Mouse (Mus musculus): ENCODE measurements around the gene Zbtb32.

Zbtb32 gene

DNA sequence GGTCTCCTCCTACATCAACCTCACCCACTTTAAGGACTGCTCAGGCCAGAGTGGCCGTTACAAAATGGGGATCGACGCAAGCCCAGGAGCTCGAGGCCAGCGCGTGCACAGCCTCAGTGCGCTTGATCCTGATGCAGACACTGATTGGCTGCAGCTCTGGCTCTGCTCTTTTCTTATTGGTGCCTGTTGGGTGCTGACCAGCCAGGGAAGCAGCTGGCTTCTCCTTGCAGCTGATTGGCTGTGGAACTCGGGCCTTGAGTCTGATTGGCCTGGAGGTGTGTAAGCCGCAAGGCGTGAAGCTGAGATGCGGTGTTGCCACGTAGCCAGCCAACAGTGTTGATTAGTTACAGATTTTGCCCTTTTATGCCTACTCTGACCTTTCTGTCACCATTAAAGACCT lies at the start of gene Zbtb32:
Zbtb32 (minus strand) TSS at position 124 of the 400 bp plus-strand sequence.
- in situ Hi-C loops (cut with MboI, MseI) = loop anchor here (5.0 kb wide), 1 partner anchor 1791 kb away; the partner anchor contains the start of gene Hnrnpl

DNA sequence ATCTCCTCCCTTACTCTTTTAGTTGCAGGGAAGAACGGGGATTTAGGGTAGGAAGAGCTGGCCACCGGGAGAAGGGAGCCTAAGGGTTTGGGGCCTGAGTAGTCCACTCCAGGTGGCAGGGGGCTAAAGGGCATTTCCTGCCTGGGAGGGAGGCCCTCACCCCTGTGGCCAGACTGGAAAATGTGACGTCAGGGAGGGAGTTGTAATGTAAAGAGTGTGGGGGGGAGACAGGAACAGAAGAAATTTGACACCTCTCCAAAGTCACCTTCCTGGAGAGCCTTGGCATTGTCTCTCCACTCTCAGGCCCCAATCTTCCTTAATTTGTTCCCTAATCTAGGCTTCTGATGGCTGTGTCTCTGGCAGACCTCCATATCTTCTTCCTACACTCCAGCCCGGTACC lies 40.4 kb upstream of the Zbtb32 start:
- in situ Hi-C loops (cut with MboI, MseI) = no loop called here

DNA sequence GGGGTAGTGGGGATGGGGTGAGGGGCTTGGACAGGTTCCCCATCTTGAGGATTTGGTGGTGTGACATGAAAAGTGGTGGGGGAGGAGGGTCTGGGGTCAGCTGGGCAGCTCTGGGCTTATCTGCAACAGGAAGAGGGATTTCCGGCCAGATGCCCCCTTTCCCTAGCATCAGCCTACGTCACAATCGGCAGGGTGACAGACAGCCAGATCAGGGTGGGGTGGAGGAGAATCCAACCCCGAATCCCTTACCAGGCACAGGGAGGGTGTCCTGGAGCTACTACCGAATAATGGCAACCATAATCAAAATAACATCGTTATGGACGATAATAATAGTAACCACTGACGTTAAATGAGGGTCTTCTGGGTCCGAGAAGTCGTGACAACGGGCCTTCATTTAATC lies 37.7 kb upstream of the Zbtb32 start:
- in situ Hi-C loops (cut with MboI, MseI) = no loop called here

DNA sequence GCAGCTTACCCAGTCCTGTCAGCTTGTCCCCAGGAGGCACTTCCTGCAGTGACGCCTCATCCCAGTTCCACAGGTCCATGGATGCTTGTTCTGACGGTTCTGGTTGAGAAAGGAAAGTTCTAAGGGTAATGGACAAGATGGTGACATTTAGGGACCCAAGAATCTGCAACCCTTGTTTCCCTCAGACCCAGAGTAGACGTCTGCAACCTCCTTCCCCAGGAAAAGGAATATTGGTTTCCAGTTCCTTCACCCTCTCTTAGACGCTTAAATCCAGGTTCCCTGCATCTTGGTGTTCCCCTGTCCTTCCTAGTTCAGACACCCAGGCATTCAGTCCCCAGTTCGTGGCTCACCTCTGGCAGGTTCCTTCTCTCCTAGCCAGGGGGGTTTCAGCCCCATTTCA lies 37.0 kb upstream of the Zbtb32 start, which contains the start of gene Etv2:
Etv2 (minus strand) TSS at position 101 of the 400 bp plus-strand sequence.
- in situ Hi-C loops (cut with MboI, MseI) = no loop called here

DNA sequence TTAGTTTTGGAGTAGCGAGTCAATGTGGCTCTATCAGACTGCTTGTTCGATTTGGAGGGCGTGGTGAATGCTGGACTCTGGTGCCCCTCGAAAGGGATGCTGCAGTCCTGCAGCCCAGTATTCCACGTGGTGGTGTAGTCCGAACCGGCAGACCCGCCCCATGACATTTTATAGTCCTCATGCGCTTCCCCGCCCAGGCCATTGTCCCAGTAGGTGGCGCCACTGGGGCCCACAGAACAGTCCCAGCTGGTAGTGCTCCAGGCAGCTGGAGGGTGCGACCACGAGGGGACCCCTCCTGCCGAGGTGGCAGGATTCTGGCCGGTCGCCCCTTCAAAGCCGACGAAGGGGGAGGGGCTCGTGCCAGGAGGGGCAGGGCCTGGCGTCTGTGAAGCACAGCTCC lies 35.9 kb upstream of the Zbtb32 start:
- in situ Hi-C loops (cut with MboI, MseI) = no loop called here

DNA sequence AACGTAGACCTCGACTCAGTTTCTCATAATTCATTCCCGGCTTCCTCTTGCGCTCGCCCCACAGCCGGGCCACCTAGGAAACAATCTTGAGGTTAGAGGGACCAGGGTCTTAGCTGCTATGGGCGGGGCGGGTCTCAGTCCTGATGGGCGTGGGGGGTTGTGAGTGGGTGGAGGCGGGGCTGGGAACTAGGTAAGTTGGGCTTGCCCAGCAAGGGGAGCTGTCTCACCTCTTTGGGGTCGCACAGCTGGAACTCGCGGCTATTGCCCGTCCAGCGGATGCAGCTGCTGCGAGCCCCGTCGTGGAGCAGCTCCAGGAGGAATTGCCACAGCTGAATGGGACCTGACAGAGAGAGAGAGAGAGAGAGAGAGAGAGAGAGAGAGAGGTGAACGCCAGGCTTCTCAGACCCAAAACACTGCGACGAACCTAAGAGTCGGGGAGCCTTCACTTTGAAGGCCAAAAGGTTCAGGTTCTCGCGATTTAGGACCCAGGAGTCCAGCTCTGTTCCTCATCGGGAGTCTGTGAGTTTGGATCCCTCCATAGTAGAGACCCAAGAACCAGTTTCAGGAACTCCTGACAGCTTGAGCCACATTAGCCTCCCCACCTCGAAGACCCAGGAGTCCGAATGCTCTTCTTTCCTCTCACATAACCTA lies 35.2 kb upstream of the Zbtb32 start:
- in situ Hi-C loops (cut with MboI, MseI) = no loop called here

DNA sequence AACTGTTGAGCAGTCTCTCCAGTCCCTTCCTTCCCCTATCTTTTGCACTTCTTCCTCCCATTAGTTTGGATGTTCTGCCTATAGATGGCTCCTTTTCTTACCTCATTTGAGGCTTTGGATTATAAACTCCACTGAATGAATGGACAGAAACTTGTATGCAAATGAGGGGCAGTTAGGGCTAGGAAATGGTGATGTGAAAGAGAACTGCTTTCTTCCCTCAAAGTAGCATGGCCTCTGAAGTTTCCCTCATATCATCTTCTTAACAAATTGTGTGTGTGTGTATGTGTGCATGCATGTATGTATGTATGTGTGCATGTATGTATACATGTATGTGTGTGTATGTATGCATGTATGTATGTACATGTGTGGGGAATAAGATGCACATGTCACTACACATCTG lies 30.3 kb upstream of the Zbtb32 start:
- in situ Hi-C loops (cut with MboI, MseI) = no loop called here

DNA sequence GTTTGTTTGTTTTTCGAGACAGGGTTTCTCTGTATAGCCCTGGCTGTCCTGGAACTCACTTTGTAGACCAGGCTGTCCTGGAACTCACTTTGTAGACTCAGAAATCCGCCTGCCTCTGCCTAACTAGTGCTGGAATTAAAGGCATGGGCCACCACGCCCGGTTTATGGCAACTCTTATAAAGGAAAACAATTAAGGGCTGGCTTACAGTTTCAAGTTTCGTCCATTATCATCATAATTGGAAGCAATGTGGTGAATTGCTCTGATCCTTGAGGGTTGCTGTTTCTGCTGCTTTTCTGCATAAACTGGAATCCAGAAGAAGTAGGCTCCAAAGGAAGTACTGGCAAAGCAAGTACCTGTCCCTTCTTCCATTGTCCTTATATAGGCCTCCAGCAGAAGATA lies 27.9 kb upstream of the Zbtb32 start:
- in situ Hi-C loops (cut with MboI, MseI) = no loop called here

DNA sequence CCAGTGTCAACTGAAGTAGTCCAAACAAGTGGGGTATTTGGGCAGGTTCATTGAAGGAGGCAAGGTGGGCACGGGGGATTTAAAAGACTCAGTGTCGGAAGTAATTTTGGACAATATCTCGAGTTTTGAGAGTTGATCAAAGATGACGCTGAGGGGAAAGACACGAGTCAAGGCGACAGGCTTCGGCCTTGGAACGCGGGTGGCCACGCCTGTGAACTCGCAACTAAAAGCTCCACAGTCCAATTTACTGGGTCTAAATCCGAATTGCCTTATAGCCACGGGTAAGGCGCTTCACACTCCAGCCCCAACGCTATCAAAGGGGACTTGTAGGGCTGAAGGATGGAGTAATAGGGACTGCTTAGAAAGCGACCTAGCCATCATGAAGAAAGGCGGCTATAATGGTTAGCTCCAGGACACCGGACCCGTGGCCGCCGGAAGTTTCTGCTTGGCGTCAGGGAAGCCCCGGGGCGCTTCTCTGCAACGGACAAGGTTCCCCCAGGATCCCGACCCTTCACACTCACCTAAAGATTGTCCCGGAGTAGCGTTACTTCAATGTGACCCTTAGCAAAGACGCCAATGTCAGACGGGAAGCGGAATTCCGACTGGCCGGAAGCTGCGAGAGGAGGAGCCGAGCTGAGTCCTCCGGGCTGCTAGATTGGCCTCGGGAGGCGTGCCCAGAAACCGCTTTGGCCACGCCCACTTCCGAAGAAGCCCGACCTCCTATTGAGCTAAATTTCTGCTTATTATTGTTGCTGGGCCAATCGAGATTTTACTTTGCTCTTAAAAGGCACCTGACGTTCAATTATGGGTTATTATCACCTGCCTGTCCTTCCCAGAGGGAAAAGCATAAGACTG lies 27.0 kb upstream of the Zbtb32 start, which contains the start of gene Cox6b1:
Cox6b1 (minus strand) TSS at position 622 of the 855 bp plus-strand sequence.
- in situ Hi-C loops (cut with MboI, MseI) = no loop called here

DNA sequence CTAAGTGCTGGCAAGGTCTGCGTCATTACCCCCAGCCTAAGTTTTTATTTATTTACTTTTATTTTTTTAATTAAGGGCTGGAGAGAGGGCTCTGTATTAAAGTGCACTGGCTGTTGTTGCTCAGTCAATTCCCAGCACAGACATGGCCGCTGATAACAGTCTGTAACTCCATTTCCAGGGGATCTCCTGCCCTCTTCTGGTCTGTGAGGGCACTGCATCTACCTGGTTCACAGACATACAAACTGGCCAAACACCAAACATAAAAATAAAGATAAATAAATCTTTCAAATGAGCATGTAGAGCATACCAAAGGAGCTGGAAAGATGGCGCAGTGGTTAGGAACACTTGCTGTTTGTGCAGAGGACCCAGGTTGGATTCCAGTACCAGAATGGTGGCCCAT lies 20.5 kb upstream of the Zbtb32 start:
- in situ Hi-C loops (cut with MboI, MseI) = loop anchor here (5.0 kb wide), 1 partner anchor 127 kb away; the partner anchor contains the start of gene Prodh2

DNA sequence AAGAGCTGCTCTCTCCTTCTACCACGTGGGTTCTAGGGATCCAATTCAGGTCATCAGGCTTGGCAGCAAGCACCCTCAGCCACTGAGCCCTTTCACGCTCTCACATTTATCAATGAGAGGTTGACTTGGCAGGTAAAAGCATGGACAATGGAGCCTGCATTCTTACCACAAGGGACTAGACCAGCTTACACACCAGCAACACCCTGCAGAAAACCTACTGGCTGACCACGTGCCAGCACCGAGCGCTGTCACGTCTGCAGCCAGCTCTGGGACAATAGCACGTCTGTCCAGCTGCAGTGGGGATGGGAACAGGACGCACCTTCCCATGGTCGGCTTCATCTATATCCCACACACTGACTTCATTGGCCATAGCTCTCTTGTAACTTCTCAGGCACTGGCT lies 19.9 kb upstream of the Zbtb32 start:
- in situ Hi-C loops (cut with MboI, MseI) = loop anchor here (5.0 kb wide), 1 partner anchor 126 kb away; the partner anchor contains the start of gene Prodh2

DNA sequence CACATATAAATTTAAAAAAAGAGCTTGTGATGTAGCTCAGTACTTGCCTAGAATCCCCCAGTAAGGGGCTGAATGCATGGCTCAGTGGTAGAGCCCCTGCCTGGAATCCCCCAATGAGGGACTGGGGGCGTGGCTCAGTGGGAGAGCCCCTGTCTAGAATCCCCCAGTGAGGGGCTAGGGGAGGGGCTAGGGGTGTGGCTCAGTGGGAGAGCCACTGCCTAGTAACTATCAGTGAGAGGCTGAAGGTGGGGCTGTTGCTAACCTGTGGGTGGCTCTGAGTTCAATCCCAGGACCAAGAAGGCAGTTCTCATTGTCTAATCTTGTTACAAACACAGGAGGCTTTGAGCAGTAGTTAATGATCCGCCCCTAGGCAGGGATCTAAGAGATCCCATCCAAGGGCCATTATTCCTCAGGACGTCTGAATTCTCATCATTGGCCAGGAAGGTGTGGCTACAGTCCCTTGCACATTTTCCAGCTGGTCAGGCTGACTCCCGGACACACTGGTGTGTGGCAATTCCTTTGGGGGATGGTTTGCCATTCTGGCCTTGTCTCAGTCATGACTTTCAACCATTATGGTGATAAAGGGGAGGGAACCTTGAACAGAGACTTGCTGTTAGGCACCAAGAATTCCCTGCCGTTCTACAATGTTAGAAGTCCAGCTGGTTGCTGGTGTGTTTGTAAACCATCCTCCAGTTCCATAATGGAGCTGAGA lies 16.5 kb upstream of the Zbtb32 start:
- in situ Hi-C loops (cut with MboI, MseI) = loop anchor here (5.0 kb wide), 1 partner anchor 123 kb away; the partner anchor contains the start of gene Prodh2

DNA sequence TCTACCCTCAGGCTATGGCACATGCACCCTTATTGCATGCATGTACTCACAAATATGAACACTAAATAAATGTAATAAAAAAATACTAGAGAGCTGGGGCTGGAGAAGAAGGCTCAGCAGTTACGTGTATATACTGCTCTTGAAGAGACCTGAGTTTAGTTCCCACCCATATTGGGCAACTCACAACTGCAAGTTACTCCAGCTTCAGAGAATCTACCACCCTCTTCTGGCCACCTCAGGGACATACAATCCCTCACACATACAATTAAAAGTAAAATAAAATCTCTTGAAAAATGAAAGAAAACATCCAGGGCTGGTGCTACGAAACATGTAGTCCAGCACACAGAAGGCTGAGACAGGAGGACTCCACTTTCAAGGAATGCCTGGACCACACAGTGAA lies 15.7 kb upstream of the Zbtb32 start:
- in situ Hi-C loops (cut with MboI, MseI) = no loop called here

DNA sequence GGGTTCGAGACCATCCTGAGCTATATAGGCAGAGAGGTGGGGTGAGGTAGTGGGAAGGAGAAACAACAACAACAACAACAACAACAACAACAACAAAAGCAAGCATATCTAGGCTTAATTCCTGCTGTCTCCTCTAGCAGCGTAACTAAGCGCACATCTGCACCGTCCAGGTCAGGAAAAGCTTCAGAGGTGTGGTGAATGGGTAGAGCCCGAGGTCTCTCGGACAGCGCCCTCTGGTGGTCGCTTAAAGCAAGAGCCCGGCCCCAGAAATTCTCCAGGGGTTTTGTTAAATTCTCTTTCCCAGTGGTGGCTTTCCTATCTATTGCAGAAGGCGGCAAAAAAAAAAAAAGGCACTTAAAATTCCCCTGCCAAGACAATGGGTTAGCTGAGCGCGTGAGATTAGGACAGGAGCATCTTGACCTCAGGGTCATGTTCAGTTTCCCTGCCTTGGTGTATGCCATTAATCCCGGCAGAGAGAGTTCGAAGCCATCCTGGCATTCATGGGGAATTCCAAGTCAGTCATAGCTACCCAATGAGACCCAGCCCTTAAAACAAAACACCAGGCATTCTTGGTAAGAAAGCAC lies 14.9 kb upstream of the Zbtb32 start:
- in situ Hi-C loops (cut with MboI, MseI) = no loop called here

DNA sequence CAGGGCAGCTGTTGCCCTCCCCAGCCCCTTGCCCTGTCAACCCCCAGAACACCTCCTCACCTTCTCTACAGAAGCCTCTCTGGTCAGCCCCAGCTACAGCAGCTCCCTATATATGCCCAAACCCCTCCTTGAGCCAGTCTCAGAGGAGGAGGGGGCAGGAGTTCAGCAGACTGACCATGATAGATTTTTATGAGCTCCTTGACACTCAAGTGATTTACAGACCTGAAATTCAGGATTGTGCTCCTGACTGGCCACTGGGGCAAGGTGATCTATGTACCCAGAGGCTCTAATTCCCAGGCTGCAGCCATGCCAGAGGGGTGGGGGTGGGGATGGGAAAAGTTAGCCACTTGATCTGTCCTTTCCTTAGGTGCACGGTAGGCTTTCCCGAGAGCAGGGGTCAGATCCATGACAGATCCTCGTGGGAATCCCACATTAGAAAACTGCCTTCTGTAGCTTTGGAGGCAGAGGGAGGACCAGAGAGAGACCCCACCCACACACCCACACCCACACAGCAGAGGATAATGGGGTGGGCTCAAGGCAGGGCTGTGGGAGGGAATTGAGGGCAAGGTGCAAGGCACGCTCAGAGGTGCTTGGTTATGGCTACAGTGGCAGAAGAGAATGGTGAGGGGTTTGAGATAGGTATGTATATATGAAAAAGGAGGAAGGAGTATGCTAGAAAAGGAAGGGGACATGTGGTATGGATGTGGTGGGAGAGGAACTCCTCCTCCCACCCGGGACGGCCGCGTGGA lies 14.1 kb upstream of the Zbtb32 start, which contains the start of gene Upk1a:
Upk1a (minus strand) TSS at position 194 of the 749 bp plus-strand sequence.
- in situ Hi-C loops (cut with MboI, MseI) = no loop called here

DNA sequence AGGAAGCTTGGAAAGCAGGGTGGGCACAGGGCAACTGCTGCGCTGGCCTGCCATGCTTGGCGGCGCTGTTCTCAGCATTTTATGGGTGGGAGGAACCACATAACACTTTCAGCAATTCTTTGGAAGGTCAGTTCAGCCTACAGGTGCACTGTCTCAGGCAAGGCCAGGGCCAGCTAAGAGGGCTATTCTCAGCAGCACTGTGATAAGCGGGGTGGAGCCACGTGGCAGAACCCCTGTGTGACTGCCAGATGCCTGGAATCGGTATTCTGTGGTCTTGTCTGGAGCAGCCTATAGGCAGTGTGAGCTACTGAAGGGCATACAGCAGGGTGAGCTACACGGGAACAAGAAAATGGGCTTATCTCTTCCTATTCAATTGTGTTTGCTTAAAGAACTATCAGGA lies 11.3 kb upstream of the Zbtb32 start:
- in situ Hi-C loops (cut with MboI, MseI) = no loop called here

DNA sequence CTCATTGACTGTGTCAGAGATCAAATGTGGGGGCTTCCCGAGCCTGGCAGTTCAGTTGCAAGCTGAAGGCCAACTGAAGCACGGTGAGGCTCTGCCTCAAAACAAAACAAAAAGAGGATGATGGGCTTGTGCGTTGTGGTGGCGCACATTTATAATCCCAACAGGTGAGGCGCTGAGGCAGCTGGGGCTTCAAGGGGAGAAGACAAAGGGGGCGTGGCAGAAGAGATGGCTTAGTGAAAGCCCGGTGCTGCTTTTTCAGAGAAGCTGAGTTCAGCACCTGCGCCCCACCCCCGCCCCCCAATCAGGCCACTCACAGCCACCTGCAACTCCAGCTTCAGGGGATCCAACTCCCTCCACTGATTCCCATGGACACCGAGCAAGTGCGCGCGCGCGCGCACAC lies 9.8 kb upstream of the Zbtb32 start:
- in situ Hi-C loops (cut with MboI, MseI) = no loop called here

DNA sequence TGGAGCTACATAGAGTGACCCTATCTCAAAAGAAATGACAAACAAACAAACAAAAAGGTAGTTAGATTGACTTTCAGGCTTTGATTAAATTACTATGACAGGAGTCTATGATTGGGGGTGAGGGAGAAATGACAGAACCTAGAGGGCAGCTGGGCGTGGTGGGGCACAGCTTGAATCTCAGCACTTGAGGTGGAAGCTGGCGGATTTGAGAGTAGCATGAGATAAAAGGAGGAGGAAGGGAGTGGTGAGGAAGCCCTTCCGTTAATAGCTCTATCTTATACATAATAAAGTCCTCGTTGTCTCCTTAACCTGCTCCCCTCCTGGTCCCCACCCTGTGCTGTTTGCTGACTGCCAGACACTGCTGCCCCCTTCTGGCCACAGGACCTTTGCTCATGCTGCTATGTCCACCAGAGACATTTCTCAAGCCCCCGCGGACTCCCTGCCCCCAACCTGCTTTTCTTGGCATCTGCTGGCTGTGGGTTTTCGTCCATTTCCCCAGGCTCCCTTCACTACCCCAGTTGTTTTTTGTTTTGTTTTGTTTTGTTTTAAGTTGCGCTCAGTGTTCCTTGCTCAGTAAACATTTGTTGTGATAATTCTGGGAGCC lies 9.1 kb upstream of the Zbtb32 start:
- in situ Hi-C loops (cut with MboI, MseI) = no loop called here

DNA sequence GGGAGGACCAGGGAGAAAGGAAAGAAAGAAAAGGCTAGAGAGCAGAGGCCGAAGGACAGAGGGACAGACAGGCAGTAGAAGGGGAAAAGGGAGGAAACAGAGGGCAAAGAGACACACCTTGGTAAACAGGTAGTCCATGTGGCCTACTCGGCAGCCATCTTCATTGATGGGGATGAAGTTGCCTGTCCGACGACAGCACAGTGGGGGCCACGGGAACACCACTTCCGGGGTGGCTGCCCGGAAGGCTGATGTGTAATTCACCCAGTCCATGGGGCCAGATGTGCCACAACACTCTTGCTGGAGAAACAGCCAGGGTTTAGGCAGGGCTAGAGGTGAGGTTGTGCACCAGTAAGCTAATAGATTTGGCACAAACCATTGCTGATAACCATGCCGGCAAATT lies 6.2 kb upstream of the Zbtb32 start:
- in situ Hi-C loops (cut with MboI, MseI) = no loop called here

DNA sequence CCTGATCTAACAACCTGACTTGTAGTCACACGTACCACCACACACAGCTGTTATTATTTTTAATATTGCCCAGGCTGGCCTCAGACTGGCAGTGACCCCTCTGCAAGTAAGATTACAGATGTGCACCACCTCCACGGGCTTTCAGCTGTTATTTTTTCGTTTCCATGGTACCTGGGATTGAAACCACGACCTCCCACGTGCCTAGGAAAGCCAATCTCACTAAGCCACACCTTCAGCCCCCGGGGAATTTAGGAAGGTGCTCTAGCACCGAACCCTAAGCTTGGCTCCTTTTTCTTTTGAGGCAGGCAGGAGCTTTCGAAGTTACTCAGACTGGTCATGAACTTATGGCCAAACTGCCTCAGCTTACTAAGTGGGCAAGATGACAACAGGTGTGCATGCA lies 5.7 kb upstream of the Zbtb32 start:
- in situ Hi-C loops (cut with MboI, MseI) = no loop called here

Measured in regulatory T cell (primary cell).